Mouse (Mus musculus) cerebellum, postnatal 25 days (tissue): ENCODE results near the gene Fam19a2.

Experiments used
- DNase-seq, 2 experiments: peaks; one replicate each; pipeline ENCODE4 v3.0.0; 2021; ENCODE audit warnings: mixed read lengths in 2 of 2

Gene Fam19a2

GRCm38 (mm10) chr10:123395429-123395828, 131.6 kb downstream of the Fam19a2 start:
- DNase-seq: no peak

- no peak for DNase-seq
These were observed 134.3 kb downstream of the Fam19a2 start for GRCm38 (mm10) chr10:123398136-123398535.

- DNase-seq: no peak
These were observed 137.4 kb downstream of the Fam19a2 start for GRCm38 (mm10) chr10:123401188-123401587.

- DNase-seq: no peak
These were observed 138.7 kb downstream of the Fam19a2 start for GRCm38 (mm10) chr10:123402460-123402859.

GRCm38 (mm10) chr10:123414953-123415352, 151.2 kb downstream of the Fam19a2 start:
- DNase-seq: no peak

- no peak for DNase-seq
These were observed 152.2 kb downstream of the Fam19a2 start for GRCm38 (mm10) chr10:123416024-123416423.

GRCm38 (mm10) chr10:123418616-123419173, 154.9 kb downstream of the Fam19a2 start:
- no peak for DNase-seq

- no peak for DNase-seq
These were observed 156.5 kb downstream of the Fam19a2 start for GRCm38 (mm10) chr10:123420249-123420648.

- DNase-seq: no peak
These were observed 160.7 kb downstream of the Fam19a2 start for GRCm38 (mm10) chr10:123424482-123424881.

- DNase-seq: peak; percentile 18 to 22
These were observed 162.9 kb downstream of the Fam19a2 start for GRCm38 (mm10) chr10:123426527-123427363.

- no peak for DNase-seq
These were observed 167.8 kb downstream of the Fam19a2 start for GRCm38 (mm10) chr10:123431569-123431968.

GRCm38 (mm10) chr10:123437576-123437975, 173.8 kb downstream of the Fam19a2 start:
- DNase-seq: no peak

GRCm38 (mm10) chr10:123456800-123457199, 193.0 kb downstream of the Fam19a2 start:
- no peak for DNase-seq

GRCm38 (mm10) chr10:123460466-123460865, 196.7 kb downstream of the Fam19a2 start:
- no peak for DNase-seq

- no peak for DNase-seq
These were observed 198.5 kb downstream of the Fam19a2 start for GRCm38 (mm10) chr10:123462305-123462704.

GRCm38 (mm10) chr10:123514749-123515148, 251.0 kb downstream of the Fam19a2 start:
- no peak for DNase-seq

- no peak for DNase-seq
These were observed 256.8 kb downstream of the Fam19a2 start for GRCm38 (mm10) chr10:123520613-123521012.

GRCm38 (mm10) chr10:123521203-123521602, 257.4 kb downstream of the Fam19a2 start:
- no peak for DNase-seq

GRCm38 (mm10) chr10:123525424-123525823, 261.6 kb downstream of the Fam19a2 start:
- no peak for DNase-seq

- DNase-seq: no peak
These were observed 262.3 kb downstream of the Fam19a2 start for GRCm38 (mm10) chr10:123526059-123526458.

GRCm38 (mm10) chr10:123536143-123536542, 272.3 kb downstream of the Fam19a2 start:
- DNase-seq: no peak

GRCm38 (mm10) chr10:123548391-123548790, 284.6 kb downstream of the Fam19a2 start:
- DNase-seq: no peak

GRCm38 (mm10) chr10:123567677-123568076, 303.9 kb downstream of the Fam19a2 start:
- no peak for DNase-seq

GRCm38 (mm10) chr10:123570616-123571188, 306.9 kb downstream of the Fam19a2 start:
- DNase-seq: no peak
